Mouse (Mus musculus) spleen, adult 2 months (tissue): ENCODE measurements at regions not wholly inside any gene's neighbourhood (a gene's known extent, or its start where the extent isn't known, plus 50 kb on each side); places are given as distances from the start of the nearest gene placed in this dataset.

Experiments used
- CTCF ChIP-seq: fragments of 200-500 bp; IDR thresholded peaks from 2 replicates; pipeline ENCODE4 v1.5.1; 2011; ENCODE audit warnings: mild to moderate bottlenecking, inconsistent platforms; ENCODE audit not compliant: insufficient read depth, insufficient read length, insufficient replicate concordance; ENCODE audit errors: extremely low read depth
- POLR2A ChIP-seq: fragments of 200-500 bp; IDR thresholded peaks from 2 replicates; pipeline ENCODE4 v1.6.1; 2011; ENCODE audit warnings: low read depth, low read length, inconsistent platforms

- TF ChIP-seq CTCF (no peak), POLR2A (no peak)
Measured at GRCm38 (mm10) chr6:143402766-143403165, 235.7 kb downstream of the Etnk1 start.
